Mouse (Mus musculus) inflammation-experienced regulatory T-cells (primary cell): ENCODE results near the gene Tarm1. TPM values are rescaled to one million over a fixed set of nuclear protein-coding genes. Genes with fewer than 3 reads are reported as not detected.

Experiments used
- polyA plus RNA-seq, 2 experiments: library from polyadenylated mRNA; unstranded; fragments of 100-300 nt; shearing (Covaris generic); gene quantifications; one replicate each; pipeline ENCODE4 v1.2.1; 2017

The Tarm1 gene
- 1 to 10 TPM in 1 of 2 experiments, under 1 TPM in 1; 0.13 to 1.5 TPM for polyA plus RNA-seq

GRCm38 (mm10) chr7:3502439-3502838, at the start of gene Tarm1:
Tarm1 (minus strand) TSS chr7:3502624.

Other genes with a start within 250 kb of the Tarm1 start
- gene Myadm, start 213.5 kb downstream of the Tarm1 start, polyA plus RNA-seq: 10 to 100 TPM in 1 of 2 experiments, 1 to 10 TPM in 1; 6.0 to 19.0 TPM
- gene Prkcg, start 213.4 kb downstream of the Tarm1 start, polyA plus RNA-seq: under 1 TPM; 0.17 to 0.64 TPM
- under 1 TPM in 1 of 2 experiments, not detected in 1; 0.62 TPM for gene Cacng7, start 169.7 kb downstream of the Tarm1 start, polyA plus RNA-seq
- under 1 TPM in 1 of 2 experiments, not detected in 1; 0.22 TPM for gene Cacng8, start 111.9 kb downstream of the Tarm1 start, polyA plus RNA-seq
- gene Cacng6, start 78.4 kb downstream of the Tarm1 start, polyA plus RNA-seq: under 1 TPM in 1 of 2 experiments, not detected in 1; 0.38 TPM
- under 1 TPM in 1 of 2 experiments, not detected in 1; 0.72 TPM for gene Oscar, start 113.5 kb upstream of the Tarm1 start, polyA plus RNA-seq
- 100 to 1,000 TPM; 427 to 462 TPM for gene Ndufa3, start 114.7 kb upstream of the Tarm1 start, polyA plus RNA-seq
- gene Tfpt, start 127.3 kb upstream of the Tarm1 start, polyA plus RNA-seq: 10 to 100 TPM; 43.8 to 60.9 TPM
- 10 to 100 TPM; 76.7 to 83.1 TPM for gene Prpf31, start 127.4 kb upstream of the Tarm1 start, polyA plus RNA-seq
- 100 to 1,000 TPM; 101 to 115 TPM for gene Cnot3, start 142.6 kb upstream of the Tarm1 start, polyA plus RNA-seq
- 10 to 100 TPM; 19.8 to 38.5 TPM for gene Leng1, start 163.2 kb upstream of the Tarm1 start, polyA plus RNA-seq
- gene Tmc4, start 174.9 kb upstream of the Tarm1 start, polyA plus RNA-seq: 1 to 10 TPM; 5.4 to 5.6 TPM
- gene Tsen34, start 190.2 kb upstream of the Tarm1 start, polyA plus RNA-seq: 10 to 100 TPM; 29.2 to 41.8 TPM
- 10 to 100 TPM; 66.0 to 73.7 TPM for gene Mboat7, start 190.9 kb upstream of the Tarm1 start, polyA plus RNA-seq
- 1,000 to 10,000 TPM; 1,569 to 1,712 TPM for gene Rps9, start 201.4 kb upstream of the Tarm1 start, polyA plus RNA-seq
- 1 to 10 TPM in 1 of 2 experiments, under 1 TPM in 1; 0.65 to 4.7 TPM for gene Pirb, start 217.8 kb upstream of the Tarm1 start, polyA plus RNA-seq